Mouse (Mus musculus) intestine, embryonic 14.5 days (tissue): ENCODE measurements at regions not wholly inside any gene's neighbourhood (a gene's known extent, or its start where the extent isn't known, plus 50 kb on each side); places are given as distances from the start of the nearest gene placed in this dataset.

Source experiments
- ATAC-seq: fragments of 200-750 bp; cut with Nextera tagmentation; replicated peaks from 2 replicates; pipeline ENCODE4 v1.8.0; 2017; ENCODE audit warnings: low read depth, moderate number of reproducible peaks, moderate TSS enrichment, moderate library complexity; ENCODE audit not compliant: low FRiP score, low TSS enrichment
- DNase-seq: peaks from one replicate; pipeline ENCODE4 v3.0.0-alpha.2; 2018; ENCODE audit warnings: low spot score
- H3K27ac ChIP-seq: fragments of 300-500 bp; sonication (generic); 2 replicates; pipeline ENCODE4 v1.5.1; 2014; ENCODE audit warnings: low read depth, mild to moderate bottlenecking, control low read depth
- H3K27me3 ChIP-seq: fragments of 300-500 bp; sonication (generic); replicated peaks from 2 replicates; pipeline ENCODE4 v1.6.1; 2014; ENCODE audit warnings: low read length, control low read depth; ENCODE audit not compliant: control insufficient read depth, insufficient read depth
- H3K36me3 ChIP-seq: fragments of 300-500 bp; sonication (generic); 2 replicates; pipeline ENCODE4 v1.6.1; 2014; ENCODE audit warnings: low read length, control low read depth; ENCODE audit not compliant: control insufficient read depth, insufficient read depth
- H3K4me1 ChIP-seq: fragments of 300-500 bp; sonication (generic); replicated peaks from 2 replicates; pipeline ENCODE4 v1.6.1; 2014; ENCODE audit warnings: low read length, control low read depth, mixed read lengths; ENCODE audit not compliant: control insufficient read depth, insufficient read depth
- H3K4me2 ChIP-seq: fragments of 300-500 bp; sonication (generic); 2 replicates; pipeline ENCODE4 v1.6.1; 2014; ENCODE audit warnings: low read length
- H3K4me3 ChIP-seq: fragments of 300-500 bp; sonication (generic); 2 replicates; pipeline ENCODE4 v1.5.1; 2014; ENCODE audit warnings: low read depth, low read length, control low read depth, mixed read lengths
- H3K9ac ChIP-seq: fragments of 300-500 bp; sonication (generic); 2 replicates; pipeline ENCODE4 v1.6.1; 2014; ENCODE audit warnings: mild to moderate bottlenecking, low read length
- H3K9me3 ChIP-seq: fragments of 300-500 bp; sonication (generic); 2 replicates; pipeline ENCODE4 v1.6.1; 2016; ENCODE audit warnings: low read length, control low read depth; ENCODE audit not compliant: control insufficient read depth
- WGBS: fragments of 180-500 bp; shearing (Covaris S2); extraction: QIAGEN DNeasy Blood & Tissue Kit; methylation state at CpG from one replicate; pipeline ENCODE4 v1.1.7; 2014; 5-methylcytosine and 5-hydroxymethylcytosine counted together

DNA sequence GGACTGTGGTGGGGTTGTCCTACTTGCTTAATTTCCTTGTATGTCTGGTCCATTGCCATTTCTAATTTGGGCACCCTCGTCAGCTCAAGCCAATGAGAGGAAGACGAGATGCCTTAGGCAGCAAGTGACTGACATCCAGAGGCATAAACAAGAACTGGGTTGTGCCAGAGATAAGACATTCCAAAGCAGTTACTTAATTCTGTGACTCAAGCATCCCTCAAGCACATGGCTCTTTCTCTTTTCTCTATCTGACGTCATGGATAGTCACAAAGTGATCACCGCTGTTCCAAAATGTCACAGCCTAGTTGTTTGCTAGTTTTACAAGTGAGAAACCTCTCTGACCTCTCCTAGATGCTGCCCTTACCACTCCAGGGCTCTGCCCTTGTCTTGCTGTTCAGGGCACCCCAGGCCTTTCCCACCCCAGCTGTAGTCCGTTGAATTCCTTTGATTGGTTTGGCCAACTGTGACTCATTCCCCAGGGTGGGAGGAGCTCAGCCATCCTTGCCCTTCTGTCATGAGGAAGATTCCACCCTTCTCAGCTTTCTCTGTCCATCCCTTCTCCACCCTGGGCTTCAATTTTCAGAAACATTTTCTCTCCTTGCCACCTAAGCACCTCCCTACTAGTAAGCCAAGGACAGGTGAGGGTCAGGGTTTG, 78.9 kb downstream of the Chst1 start:
- no peak overlapping the region for H3K4me3 ChIP-seq
- H3K36me3 ChIP-seq, result no peaks in the 10 kb centered on the region
- no peaks in the 10 kb centered on the region for H3K9me3 ChIP-seq
- no peak overlapping the region for H3K4me2 ChIP-seq
- ATAC-seq (no peak), DNase-seq (no peak)
- no peaks in the 10 kb centered on the region for H3K27me3 ChIP-seq
- 50% methylated on average over 5 of the region's 5 CpGs for WGBS
- no peak overlapping the region for H3K9ac ChIP-seq
- no peak overlapping the region for H3K27ac ChIP-seq
- no peaks in the 10 kb centered on the region for H3K4me1 ChIP-seq

DNA sequence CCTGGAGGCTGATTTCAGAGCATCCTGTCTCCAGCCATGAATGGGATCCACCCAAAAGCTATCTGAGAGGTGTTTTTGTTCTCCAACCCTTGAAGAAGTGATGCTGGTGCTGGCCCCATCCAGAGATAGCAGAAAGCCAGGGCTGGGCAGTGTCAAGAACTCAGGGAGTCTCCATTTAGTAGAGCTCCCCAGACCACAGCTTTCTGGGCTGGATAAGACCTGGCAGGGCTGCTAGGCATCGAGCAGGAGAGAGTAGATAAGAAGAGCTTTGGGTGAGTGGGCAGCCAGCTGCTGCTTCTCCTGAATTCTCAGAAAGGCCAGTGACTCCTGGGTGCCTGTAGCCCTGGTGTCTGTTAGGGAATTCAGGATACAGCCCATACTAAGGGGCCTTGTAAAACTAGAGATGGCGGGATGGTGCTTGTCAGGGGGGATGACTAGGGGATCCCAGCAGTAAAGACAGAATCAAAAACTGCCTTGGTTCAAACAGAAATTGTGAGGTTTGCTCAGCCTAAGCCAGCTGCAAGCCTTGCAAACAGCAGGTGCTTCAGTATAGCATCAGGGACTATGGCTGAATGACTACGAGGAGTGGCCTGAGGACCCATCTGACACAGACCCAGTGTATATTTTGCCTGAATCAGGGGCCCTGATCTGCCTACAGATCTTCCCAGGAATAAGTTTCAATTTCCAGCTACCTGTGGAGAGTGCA, 79.6 kb downstream of the Chst1 start:
- ATAC-seq (no peak), DNase-seq (no peak)
- no peak overlapping the region for H3K4me2 ChIP-seq
- H3K4me3 ChIP-seq, result no peak overlapping the region
- H3K27ac ChIP-seq, result no peak overlapping the region
- no peaks in the 10 kb centered on the region for H3K4me1 ChIP-seq
- WGBS, result 69% methylated on average over 3 of the region's 3 CpGs
- H3K36me3 ChIP-seq, result no peaks in the 10 kb centered on the region
- H3K9ac ChIP-seq, result no peak overlapping the region
- H3K9me3 ChIP-seq, result no peaks in the 10 kb centered on the region
- H3K27me3 ChIP-seq, result no peaks in the 10 kb centered on the region

DNA sequence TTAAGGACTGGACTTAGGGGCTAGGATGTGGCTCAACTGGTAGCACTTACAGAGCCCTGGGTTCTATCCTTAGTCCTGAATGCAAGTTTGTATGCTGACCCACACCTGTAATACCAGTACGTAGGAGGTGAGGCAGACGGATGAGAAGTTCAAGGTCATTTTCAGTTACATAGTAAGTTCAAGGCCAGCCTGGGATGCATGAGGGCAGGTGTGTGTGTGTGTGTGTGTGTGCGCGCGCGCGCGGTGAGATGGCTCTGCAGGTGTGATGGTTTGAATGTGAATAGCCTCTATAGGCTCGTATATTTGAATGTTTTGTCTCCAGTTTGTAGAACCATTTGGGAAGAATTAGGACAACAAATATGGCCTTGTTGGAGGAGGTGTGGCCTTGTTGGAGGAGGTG, 82.7 kb downstream of the Chst1 start:
- Histone ChIP-seq H3K9me3 (no peaks in the 10 kb centered on the region), H3K4me3 (no peak overlapping the region), H3K4me2 (no peak overlapping the region), H3K36me3 (no peaks in the 10 kb centered on the region), H3K9ac (no peak overlapping the region), H3K27ac (no peak overlapping the region), H3K27me3 (no peaks in the 10 kb centered on the region), H3K4me1 (no peaks in the 10 kb centered on the region)
- DNase-seq (no peak), ATAC-seq (no peak)
- 96% methylated on average over 9 of the region's 9 CpGs for WGBS

DNA sequence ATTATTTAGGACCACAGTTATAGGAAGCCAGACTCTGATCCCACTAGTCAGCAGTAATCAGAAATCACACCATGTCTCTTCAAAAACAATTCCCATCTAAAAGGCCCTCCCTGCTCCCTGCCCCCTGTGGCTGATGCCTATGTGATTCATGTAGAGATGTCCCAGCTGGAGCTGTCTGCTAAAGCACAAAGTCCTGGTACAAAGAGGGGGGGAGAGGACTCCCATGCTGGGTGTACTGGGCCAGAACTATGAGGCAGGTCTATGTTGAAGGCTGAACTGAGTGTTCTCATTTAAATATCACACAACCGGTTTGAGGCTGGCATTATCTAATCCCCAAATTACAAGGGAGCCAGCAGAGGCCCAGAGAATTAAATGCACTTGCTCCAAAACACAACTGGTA, 88.2 kb downstream of the Chst1 start:
- Histone ChIP-seq H3K9me3 (no peaks in the 10 kb centered on the region), H3K4me3 (no peak overlapping the region), H3K4me2 (no peak overlapping the region), H3K27ac (no peak overlapping the region), H3K9ac (no peak overlapping the region), H3K4me1 (no peaks in the 10 kb centered on the region), H3K27me3 (no peaks in the 10 kb centered on the region), H3K36me3 (no peaks in the 10 kb centered on the region)
- WGBS, result 35% methylated on average over 1 of the region's 1 CpGs
- ATAC-seq (no peak), DNase-seq (no peak)

DNA sequence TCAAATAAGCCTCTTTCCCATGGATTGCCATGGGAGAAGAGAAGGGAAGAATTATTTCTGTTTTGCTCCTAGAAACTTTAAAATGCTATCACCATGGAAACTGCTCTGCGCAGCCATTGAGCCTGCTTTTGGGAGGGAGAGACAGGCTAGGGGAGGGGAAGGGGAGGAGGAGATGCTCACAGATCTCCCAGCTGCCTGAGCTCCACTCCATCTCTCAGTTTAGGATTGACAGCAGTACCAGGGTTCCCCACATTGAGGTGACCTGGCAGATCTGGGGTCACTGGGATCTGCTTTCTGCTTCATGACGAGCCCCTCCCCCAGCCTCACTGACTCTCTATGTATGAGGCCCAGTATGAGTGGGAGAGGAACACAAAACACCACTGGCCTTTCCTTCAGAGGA, 89.7 kb downstream of the Chst1 start:
- no peaks in the 10 kb centered on the region for H3K4me1 ChIP-seq
- H3K27me3 ChIP-seq, result no peaks in the 10 kb centered on the region
- H3K36me3 ChIP-seq, result no peaks in the 10 kb centered on the region
- ATAC-seq (no peak), DNase-seq (no peak)
- H3K4me2 ChIP-seq, result no peak overlapping the region
- no peak overlapping the region for H3K27ac ChIP-seq
- H3K9ac ChIP-seq, result no peak overlapping the region
- no peak overlapping the region for H3K4me3 ChIP-seq
- WGBS, result 34% methylated on average over 2 of the region's 2 CpGs
- no peaks in the 10 kb centered on the region for H3K9me3 ChIP-seq

DNA sequence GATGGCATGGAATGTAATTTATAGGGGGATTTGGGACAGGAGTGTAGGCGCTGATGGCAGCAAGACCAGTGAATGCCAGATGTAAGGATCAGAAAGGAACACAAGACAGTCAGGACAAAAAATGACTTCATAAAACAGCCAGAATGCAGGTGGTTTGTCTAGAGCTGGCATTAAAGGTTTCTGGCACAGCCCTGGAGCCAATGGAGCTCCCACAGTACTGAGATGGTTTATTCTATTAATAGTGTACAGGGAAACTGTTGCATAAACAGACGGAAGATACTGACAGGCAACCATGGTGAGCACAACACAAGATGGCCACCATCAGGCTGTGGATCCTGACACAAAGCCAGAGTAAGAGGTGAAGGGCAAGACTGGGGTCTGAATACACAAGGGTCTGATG, 90.8 kb downstream of the Chst1 start:
- no peak overlapping the region for H3K4me2 ChIP-seq
- H3K27ac ChIP-seq, result no peak overlapping the region
- no peaks in the 10 kb centered on the region for H3K4me1 ChIP-seq
- WGBS, result 71% methylated on average over 2 of the region's 2 CpGs
- no peaks in the 10 kb centered on the region for H3K9me3 ChIP-seq
- no peak overlapping the region for H3K9ac ChIP-seq
- DNase-seq (no peak), ATAC-seq (no peak)
- H3K4me3 ChIP-seq, result no peak overlapping the region
- H3K36me3 ChIP-seq, result no peaks in the 10 kb centered on the region
- no peaks in the 10 kb centered on the region for H3K27me3 ChIP-seq

DNA sequence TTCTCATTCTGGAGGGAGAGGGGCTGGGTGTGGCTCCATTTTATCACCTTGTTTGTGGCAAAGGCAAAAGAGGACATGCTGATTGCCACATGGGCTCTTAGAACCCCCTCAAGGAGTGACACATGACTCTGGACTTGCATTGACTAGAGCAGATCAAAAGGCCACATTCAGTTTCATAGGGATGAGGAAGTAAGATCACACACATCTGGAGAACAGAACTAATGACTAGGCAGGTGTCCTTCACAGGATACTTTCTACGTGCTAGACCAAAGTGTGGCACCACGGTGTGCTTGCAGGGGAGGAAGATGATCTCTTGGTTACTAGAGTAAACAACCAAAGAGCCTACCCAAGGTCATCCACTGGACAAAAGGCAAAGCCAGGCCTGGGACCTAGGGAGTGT, 91.9 kb downstream of the Chst1 start:
- WGBS, result 64% methylated on average over 2 of the region's 2 CpGs
- H3K36me3 ChIP-seq, result no peaks in the 10 kb centered on the region
- H3K9me3 ChIP-seq, result no peaks in the 10 kb centered on the region
- DNase-seq, result no peak
- H3K4me2 ChIP-seq, result no peak overlapping the region
- H3K27ac ChIP-seq, result no peak overlapping the region
- no peak overlapping the region for H3K4me3 ChIP-seq
- H3K4me1 ChIP-seq, result no peaks in the 10 kb centered on the region
- ATAC-seq, result no peak
- H3K9ac ChIP-seq, result no peak overlapping the region
- H3K27me3 ChIP-seq, result no peaks in the 10 kb centered on the region

DNA sequence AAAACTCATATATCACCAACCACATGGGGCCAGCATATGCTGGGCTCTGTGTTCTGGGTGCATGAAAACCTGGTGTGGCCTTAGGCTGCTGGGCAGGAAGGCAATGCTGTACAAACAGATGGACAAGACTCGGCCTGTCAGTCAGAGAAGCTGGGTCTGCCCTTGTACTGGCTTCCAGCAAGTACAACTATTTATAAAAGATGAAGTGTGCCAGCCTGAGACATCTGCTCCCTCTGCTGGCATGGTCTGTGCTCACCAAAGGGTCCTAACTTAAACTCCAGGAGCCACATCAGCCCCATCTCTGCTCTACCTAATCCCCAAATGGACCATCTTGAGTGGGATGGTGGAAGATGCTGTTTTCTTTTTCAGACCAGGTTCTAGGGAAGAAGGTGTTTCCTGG, 93.1 kb downstream of the Chst1 start:
- H3K27ac ChIP-seq, result no peak overlapping the region
- H3K27me3 ChIP-seq, result no peaks in the 10 kb centered on the region
- WGBS, result 77% methylated on average over 1 of the region's 1 CpGs
- no peak for DNase-seq
- H3K9me3 ChIP-seq, result no peaks in the 10 kb centered on the region
- H3K4me2 ChIP-seq, result no peak overlapping the region
- no peak for ATAC-seq
- no peak overlapping the region for H3K4me3 ChIP-seq
- no peaks in the 10 kb centered on the region for H3K4me1 ChIP-seq
- no peak overlapping the region for H3K9ac ChIP-seq
- H3K36me3 ChIP-seq, result no peaks in the 10 kb centered on the region

DNA sequence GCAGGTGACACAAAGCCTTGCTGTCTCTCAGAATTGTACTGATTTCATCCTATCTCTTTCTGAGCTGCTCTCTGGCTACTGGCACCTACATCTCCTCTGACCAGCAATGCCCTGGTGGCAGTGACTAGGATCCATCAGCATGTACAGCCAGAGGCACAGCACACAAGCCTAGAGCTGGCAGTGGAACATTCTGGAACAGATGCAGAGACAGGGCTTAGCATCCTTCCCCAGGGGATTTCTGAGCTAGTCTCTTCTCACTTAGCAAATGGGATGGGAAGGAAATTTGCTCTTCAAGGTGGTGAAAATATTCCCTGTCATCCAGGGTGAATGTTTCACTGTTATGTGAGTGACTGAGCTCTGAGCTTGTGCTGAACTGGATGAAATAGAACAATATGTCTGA, 93.5 kb downstream of the Chst1 start:
- Histone ChIP-seq H3K27ac (no peak overlapping the region), H3K36me3 (no peaks in the 10 kb centered on the region), H3K9ac (no peak overlapping the region), H3K4me3 (no peak overlapping the region), H3K4me2 (no peak overlapping the region), H3K9me3 (no peaks in the 10 kb centered on the region), H3K4me1 (no peaks in the 10 kb centered on the region), H3K27me3 (no peaks in the 10 kb centered on the region)
- DNase-seq (no peak), ATAC-seq (no peak)
